Mouse (Mus musculus): ENCODE data around the gene Dlg2. TPM values are rescaled to one million over a fixed set of nuclear protein-coding genes. Genes with fewer than 3 reads are reported as not detected.
"Not testable (repeated sequence)": the region's sequence is repeated elsewhere in the genome, so short reads cannot be mapped to it uniquely, and the experiment has no call there.

Dlg2 gene
- polyA plus RNA-seq, 1 experiment from 2014 or later, result 27.1 TPM

DNA sequence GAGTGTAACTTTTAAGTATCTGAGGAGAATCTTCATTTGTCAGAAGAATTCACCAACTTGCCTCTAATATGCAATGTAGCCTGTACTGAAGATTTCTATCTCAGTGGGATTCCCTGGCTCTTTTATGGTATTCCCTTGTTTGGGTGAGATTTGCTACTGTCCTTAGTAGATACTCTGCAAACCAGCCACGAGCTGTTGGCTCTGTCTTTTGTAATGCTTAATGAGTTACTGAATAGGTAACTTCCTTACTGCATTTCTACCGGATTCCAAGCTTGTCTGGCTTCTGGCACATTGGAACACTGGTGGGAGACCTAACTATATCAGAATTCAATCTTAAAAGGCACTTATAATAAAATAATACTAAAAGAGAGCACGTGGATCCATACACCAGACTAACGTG, 400.3 kb downstream of the Dlg2 start:
- H3K4me3 ChIP-seq (ENCODE audit: low read depth, low read length); H3K4me1 ChIP-seq (ENCODE audit: control insufficient read depth, insufficient read depth, low read length); H3K4me2 ChIP-seq (ENCODE audit: low read length); H3K9me3 ChIP-seq (replicated peaks; ENCODE audit: control insufficient read depth, low read length, poor library complexity, severe bottlenecking); ATAC-seq; H3K27ac ChIP-seq (ENCODE audit: low read length); H3K9ac ChIP-seq (ENCODE audit: low read depth, low read length); H3K27me3 ChIP-seq (ENCODE audit: control insufficient read depth, insufficient read depth, low read depth, low read length); H3K36me3 ChIP-seq (ENCODE audit: control insufficient read depth, insufficient read depth, low read length): not testable (repeated sequence)
- 48% methylated on average over 4 of the region's 4 CpGs for WGBS

DNA sequence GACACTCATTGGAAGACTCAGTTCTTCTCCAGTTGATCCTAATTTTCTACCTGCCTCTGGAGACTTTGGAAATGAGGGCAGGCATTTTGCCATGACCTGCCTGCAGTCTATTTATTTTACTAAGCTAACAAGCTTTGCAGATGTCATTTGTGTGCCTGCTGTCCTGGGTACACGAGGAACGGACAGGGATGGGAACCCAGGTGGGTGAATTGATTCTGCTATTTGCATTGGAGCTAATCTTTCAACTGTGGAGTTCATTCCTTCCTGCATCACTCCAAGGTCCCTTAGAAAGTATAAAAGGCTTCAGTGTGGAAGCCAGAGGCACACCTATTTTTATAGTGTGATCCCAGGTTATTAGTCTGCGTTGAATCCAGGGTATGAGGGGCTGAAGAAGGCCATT, 406.3 kb downstream of the Dlg2 start:
- H3K4me2 ChIP-seq (ENCODE audit: low read length), result no peak overlapping the region
- no peaks in the 10 kb centered on the region for H3K36me3 ChIP-seq (ENCODE audit: control insufficient read depth, insufficient read depth, low read length)
- no peaks in the 10 kb centered on the region for H3K27me3 ChIP-seq (ENCODE audit: control insufficient read depth, insufficient read depth, low read depth, low read length)
- no peak overlapping the region for H3K9ac ChIP-seq (ENCODE audit: low read depth, low read length)
- no peak overlapping the region for H3K27ac ChIP-seq (ENCODE audit: low read length)
- no peak for ATAC-seq
- peaks cover 5% of the 10 kb centered on the region for H3K4me1 ChIP-seq (ENCODE audit: control insufficient read depth, insufficient read depth, low read length)
- no peak overlapping the region for H3K4me3 ChIP-seq (ENCODE audit: low read depth, low read length)
- 63% methylated on average over 3 of the region's 3 CpGs for WGBS
- no peaks in the 10 kb centered on the region for H3K9me3 ChIP-seq (replicated peaks; ENCODE audit: control insufficient read depth, low read length, poor library complexity, severe bottlenecking)

DNA sequence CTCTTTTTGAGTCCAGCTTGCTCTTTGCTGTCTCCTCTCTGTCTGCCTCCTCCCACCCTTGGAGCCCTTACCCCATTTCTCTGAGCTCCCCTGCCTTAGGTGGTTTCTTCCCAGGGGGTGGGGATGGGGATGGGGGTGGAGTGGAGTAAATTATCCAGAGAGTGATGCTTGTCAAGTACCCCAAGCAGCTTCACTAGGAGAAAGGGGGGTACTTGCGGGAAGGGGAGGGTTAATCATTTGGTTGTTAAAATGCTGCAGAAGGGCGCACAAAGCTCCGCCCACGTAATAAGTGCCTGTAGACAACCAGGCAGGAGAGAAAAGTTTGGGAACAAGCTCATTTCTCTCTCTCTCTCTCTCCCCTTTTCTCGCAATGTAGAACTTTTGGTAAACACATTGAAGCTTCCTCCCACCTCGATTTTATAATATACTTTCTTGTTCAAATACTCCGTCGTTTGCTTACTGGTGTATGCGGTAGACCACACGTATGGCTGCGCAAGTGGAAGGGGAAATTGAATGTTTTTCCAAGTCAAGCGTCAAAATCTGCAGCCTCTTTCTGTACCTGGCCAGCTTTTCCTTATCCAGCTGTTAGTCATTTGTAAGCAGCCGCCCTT, 410.0 kb downstream of the Dlg2 start:
- peak; percentile 54 for ATAC-seq
- Histone ChIP-seq H3K27me3 (ENCODE audit: control insufficient read depth, insufficient read depth, low read depth, low read length) (no peaks in the 10 kb centered on the region), H3K4me2 (ENCODE audit: low read length) (peak overlapping the region; percentile 93), H3K4me1 (ENCODE audit: control insufficient read depth, insufficient read depth, low read length) (peaks cover 5% of the 10 kb centered on the region), H3K4me3 (ENCODE audit: low read depth, low read length) (peak overlapping the region; percentile 55), H3K36me3 (ENCODE audit: control insufficient read depth, insufficient read depth, low read length) (no peaks in the 10 kb centered on the region), H3K27ac (ENCODE audit: low read length) (peak overlapping the region; percentile 84), H3K9me3 (replicated peaks; ENCODE audit: control insufficient read depth, low read length, poor library complexity, severe bottlenecking) (no peaks in the 10 kb centered on the region), H3K9ac (ENCODE audit: low read depth, low read length) (peak overlapping the region; percentile 70)
- under 1% methylated on average over 13 of the region's 13 CpGs for WGBS

DNA sequence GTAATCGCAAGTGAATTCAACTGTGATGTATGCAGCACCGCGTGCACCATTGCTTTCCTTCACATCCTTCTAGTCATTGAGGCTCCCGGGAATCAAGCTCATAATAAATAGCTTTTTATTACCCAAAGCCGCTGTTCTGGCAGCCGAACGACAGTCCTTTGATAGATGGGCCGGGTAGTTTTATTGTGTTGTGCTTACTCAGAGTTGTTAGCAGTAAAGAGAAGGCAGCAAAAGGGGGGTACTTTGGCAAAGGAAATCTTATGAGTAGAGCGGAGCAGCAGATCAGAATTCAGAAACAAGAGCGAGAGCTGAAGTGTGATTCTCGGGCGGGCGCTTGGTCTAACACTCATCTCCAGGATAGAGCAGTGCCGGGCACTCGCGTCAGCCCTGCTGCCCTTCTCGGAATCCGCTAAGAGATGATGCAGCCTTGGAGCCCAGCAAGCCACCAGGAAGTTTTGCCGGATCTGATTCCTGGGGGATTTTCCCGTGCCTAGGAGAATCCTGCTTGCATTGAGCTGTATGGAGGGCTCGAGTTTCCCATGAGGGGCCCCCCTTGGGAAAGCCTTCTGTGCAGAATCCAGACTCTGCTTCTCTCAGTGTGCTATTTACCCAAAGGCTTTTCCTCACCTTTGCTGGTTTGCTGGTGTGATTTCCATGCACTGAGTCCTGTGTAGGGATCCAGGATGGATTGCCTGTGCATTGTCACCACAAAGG, 410.7 kb downstream of the Dlg2 start:
- Histone ChIP-seq H3K9me3 (replicated peaks; ENCODE audit: control insufficient read depth, low read length, poor library complexity, severe bottlenecking) (no peaks in the 10 kb centered on the region), H3K9ac (ENCODE audit: low read depth, low read length) (peak overlapping the region; percentile 70), H3K27me3 (ENCODE audit: control insufficient read depth, insufficient read depth, low read depth, low read length) (no peaks in the 10 kb centered on the region), H3K4me3 (ENCODE audit: low read depth, low read length) (peak overlapping the region; percentile 55), H3K4me2 (ENCODE audit: low read length) (peak overlapping the region; percentile 93), H3K27ac (ENCODE audit: low read length) (peak overlapping the region; percentile 84), H3K36me3 (ENCODE audit: control insufficient read depth, insufficient read depth, low read length) (no peaks in the 10 kb centered on the region), H3K4me1 (ENCODE audit: control insufficient read depth, insufficient read depth, low read length) (peaks cover 5% of the 10 kb centered on the region)
- under 1% methylated on average over 21 of the region's 21 CpGs for WGBS
- ATAC-seq, result peak; percentile 91

DNA sequence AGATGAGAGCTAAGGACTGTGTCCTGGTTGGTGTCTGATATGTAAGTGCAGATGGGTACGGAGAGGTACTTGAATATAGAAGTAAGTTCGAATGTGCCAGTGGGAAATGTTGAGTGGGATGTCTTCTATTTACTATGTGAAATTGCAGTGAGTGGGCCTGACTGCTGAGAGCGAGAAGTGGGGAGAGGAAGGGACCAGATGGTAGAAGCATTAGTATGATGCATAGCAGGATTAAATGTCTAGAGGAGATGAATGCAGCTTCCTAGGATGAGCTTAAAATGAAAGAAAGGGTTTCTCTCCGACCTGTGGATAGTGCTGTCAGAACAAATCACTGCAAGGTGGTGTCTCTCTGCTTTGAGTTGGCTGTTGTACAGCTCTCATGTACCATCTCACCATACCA, 451.0 kb downstream of the Dlg2 start:
- no peak for ATAC-seq
- Histone ChIP-seq H3K9ac (ENCODE audit: low read depth, low read length) (no peak overlapping the region), H3K27ac (ENCODE audit: low read length) (no peak overlapping the region), H3K4me1 (ENCODE audit: control insufficient read depth, insufficient read depth, low read length) (no peaks in the 10 kb centered on the region), H3K36me3 (ENCODE audit: control insufficient read depth, insufficient read depth, low read length) (no peaks in the 10 kb centered on the region), H3K4me2 (ENCODE audit: low read length) (no peak overlapping the region), H3K27me3 (ENCODE audit: control insufficient read depth, insufficient read depth, low read depth, low read length) (no peaks in the 10 kb centered on the region), H3K9me3 (replicated peaks; ENCODE audit: control insufficient read depth, low read length, poor library complexity, severe bottlenecking) (no peaks in the 10 kb centered on the region), H3K4me3 (ENCODE audit: low read depth, low read length) (no peak overlapping the region)
- 66% methylated on average over 4 of the region's 4 CpGs for WGBS

DNA sequence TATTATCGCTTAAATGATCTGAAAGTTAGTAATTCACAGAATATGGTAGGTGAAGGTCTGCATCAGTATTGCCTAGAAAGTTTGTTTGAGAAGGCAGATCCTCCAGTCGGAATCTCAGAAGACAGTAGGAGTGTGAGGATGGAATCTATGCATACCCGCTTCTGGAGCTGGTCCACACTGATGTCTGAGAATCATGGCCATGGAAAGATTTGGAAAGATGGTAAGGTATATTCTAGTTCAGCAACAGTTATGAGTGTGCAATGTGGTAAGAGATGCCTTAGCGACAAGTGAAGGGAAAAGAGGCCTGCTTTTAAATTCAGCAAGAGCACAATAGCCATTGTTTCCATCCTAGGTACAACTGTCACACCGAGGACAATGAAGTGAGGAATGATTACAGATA, 464.3 kb downstream of the Dlg2 start:
- Histone ChIP-seq H3K4me1 (ENCODE audit: control insufficient read depth, insufficient read depth, low read length) (no peaks in the 10 kb centered on the region), H3K4me2 (ENCODE audit: low read length) (no peak overlapping the region), H3K27me3 (ENCODE audit: control insufficient read depth, insufficient read depth, low read depth, low read length) (no peaks in the 10 kb centered on the region), H3K9me3 (replicated peaks; ENCODE audit: control insufficient read depth, low read length, poor library complexity, severe bottlenecking) (no peaks in the 10 kb centered on the region), H3K36me3 (ENCODE audit: control insufficient read depth, insufficient read depth, low read length) (no peaks in the 10 kb centered on the region), H3K9ac (ENCODE audit: low read depth, low read length) (no peak overlapping the region), H3K27ac (ENCODE audit: low read length) (no peak overlapping the region), H3K4me3 (ENCODE audit: low read depth, low read length) (no peak overlapping the region)
- no peak for ATAC-seq
- 80% methylated on average over 5 of the region's 5 CpGs for WGBS

DNA sequence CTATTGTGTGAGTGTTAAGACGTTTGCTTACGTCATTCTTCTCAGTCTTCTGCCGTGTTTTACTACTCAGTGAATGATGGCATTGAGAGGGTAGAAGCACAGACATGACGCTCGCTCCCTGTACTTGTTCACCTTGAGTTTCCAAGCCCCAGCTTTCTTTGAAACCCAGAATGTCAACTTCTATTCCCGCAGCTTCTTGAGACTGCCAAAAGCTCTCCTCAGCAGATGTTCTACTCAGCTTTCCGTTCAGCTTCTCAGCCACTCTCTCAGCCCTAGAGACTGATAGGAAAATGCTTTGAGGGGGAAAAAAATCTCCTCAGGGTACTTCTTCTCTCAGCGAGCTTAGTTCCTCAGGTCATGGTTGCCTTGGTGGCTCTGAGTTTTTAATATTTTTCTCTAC, 470.6 kb downstream of the Dlg2 start:
- H3K9ac ChIP-seq (ENCODE audit: low read depth, low read length), result no peak overlapping the region
- 84% methylated on average over 8 of the region's 8 CpGs for WGBS
- H3K4me2 ChIP-seq (ENCODE audit: low read length), result no peak overlapping the region
- H3K27ac ChIP-seq (ENCODE audit: low read length), result no peak overlapping the region
- no peak for ATAC-seq
- no peaks in the 10 kb centered on the region for H3K4me1 ChIP-seq (ENCODE audit: control insufficient read depth, insufficient read depth, low read length)
- H3K27me3 ChIP-seq (ENCODE audit: control insufficient read depth, insufficient read depth, low read depth, low read length), result no peaks in the 10 kb centered on the region
- no peak overlapping the region for H3K4me3 ChIP-seq (ENCODE audit: low read depth, low read length)
- H3K36me3 ChIP-seq (ENCODE audit: control insufficient read depth, insufficient read depth, low read length), result no peaks in the 10 kb centered on the region
- H3K9me3 ChIP-seq (replicated peaks; ENCODE audit: control insufficient read depth, low read length, poor library complexity, severe bottlenecking), result no peaks in the 10 kb centered on the region

DNA sequence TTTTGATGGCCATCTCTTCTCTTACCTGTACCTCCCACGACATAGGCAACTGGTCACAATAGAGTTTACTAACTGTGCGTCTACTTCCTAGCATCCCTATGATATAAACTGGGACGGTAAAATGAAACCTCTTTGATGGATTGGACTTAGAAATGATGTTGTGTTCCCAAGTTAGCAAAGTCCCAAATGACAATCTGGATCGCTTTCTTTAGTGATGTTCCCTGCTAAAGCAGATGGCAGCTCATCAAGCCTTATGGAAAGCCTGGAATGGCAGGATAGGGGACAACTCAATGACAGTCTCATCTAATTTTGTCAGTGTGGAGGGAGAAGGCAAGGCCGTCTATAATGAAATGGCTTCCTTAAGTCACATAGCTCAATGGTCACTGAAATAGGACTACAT, 472.7 kb downstream of the Dlg2 start:
- no peak overlapping the region for H3K4me3 ChIP-seq (ENCODE audit: low read depth, low read length)
- H3K36me3 ChIP-seq (ENCODE audit: control insufficient read depth, insufficient read depth, low read length), result no peaks in the 10 kb centered on the region
- H3K27me3 ChIP-seq (ENCODE audit: control insufficient read depth, insufficient read depth, low read depth, low read length), result no peaks in the 10 kb centered on the region
- H3K4me1 ChIP-seq (ENCODE audit: control insufficient read depth, insufficient read depth, low read length), result no peaks in the 10 kb centered on the region
- H3K27ac ChIP-seq (ENCODE audit: low read length), result no peak overlapping the region
- ATAC-seq, result no peak
- no peak overlapping the region for H3K9ac ChIP-seq (ENCODE audit: low read depth, low read length)
- WGBS, result 93% methylated on average over 5 of the region's 5 CpGs
- no peaks in the 10 kb centered on the region for H3K9me3 ChIP-seq (replicated peaks; ENCODE audit: control insufficient read depth, low read length, poor library complexity, severe bottlenecking)
- H3K4me2 ChIP-seq (ENCODE audit: low read length), result no peak overlapping the region

DNA sequence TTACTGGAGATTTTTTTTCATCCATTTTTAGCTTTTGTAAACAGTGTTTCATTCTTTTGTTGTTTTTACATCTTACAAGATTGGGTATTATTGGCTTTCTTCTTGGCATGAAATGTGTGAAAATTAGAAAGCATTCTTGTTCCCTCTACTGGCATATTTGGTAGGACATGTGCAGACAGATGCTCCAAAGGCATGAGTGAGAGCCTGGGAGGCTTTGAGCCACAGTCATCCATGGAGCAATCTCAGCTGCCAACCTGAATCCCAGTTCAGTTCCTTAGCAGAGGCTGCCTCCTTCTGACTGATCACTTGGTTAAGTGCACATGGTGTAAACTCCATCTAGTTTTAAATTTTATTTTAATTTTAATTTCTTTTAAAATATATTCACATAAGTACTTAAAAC, 500.8 kb downstream of the Dlg2 start:
- Histone ChIP-seq H3K36me3 (ENCODE audit: control insufficient read depth, insufficient read depth, low read length) (no peaks in the 10 kb centered on the region), H3K27ac (ENCODE audit: low read length) (no peak overlapping the region), H3K4me3 (ENCODE audit: low read depth, low read length) (no peak overlapping the region), H3K9ac (ENCODE audit: low read depth, low read length) (no peak overlapping the region), H3K27me3 (ENCODE audit: control insufficient read depth, insufficient read depth, low read depth, low read length) (no peaks in the 10 kb centered on the region), H3K4me1 (ENCODE audit: control insufficient read depth, insufficient read depth, low read length) (no peaks in the 10 kb centered on the region), H3K4me2 (ENCODE audit: low read length) (no peak overlapping the region), H3K9me3 (replicated peaks; ENCODE audit: control insufficient read depth, low read length, poor library complexity, severe bottlenecking) (no peaks in the 10 kb centered on the region)
- no peak for ATAC-seq

Measured in midbrain, embryonic 16.5 days (tissue).